Mouse (Mus musculus) adrenal gland, postnatal 36 days (tissue): ENCODE measurements around the gene Slc25a28. TPM values are rescaled to one million over a fixed set of nuclear protein-coding genes. Genes with fewer than 3 reads are reported as not detected.
A peak's percentile ranks its signal among the peaks of the same experiment; 100 is the strongest.

Experiments
- DNase-seq, 2 experiments: peaks; one replicate each; pipeline ENCODE4 v3.0.0; 2021; ENCODE audit warnings: mixed read lengths in 1 of 2
- total RNA-seq, 2 experiments: library from RNA; stranded (reverse); gene quantifications; 2 replicates each; pipeline ENCODE4 v1.2.3; 2021

Gene Slc25a28
- total RNA-seq, 2 experiments from 2014 or later: 54.2 to 91.4 TPM

GRCm38 (mm10) chr19:43678467-43679003, 3.9 kb upstream of the Slc25a28 start:
- DNase-seq: no peak

- peak; percentile 54 to 56 for DNase-seq
These were observed 1.1 kb upstream of the Slc25a28 start for GRCm38 (mm10) chr19:43675525-43676400.

- DNase-seq: peak in 1 of 2 experiments; percentile 42
These were observed 378 bp downstream of the Slc25a28 start for GRCm38 (mm10) chr19:43674316-43674689.

- peak in 1 of 2 experiments; percentile 38 for DNase-seq
These were observed 967 bp downstream of the Slc25a28 start for GRCm38 (mm10) chr19:43673513-43674315.

GRCm38 (mm10) chr19:43671054-43671453, 3.6 kb downstream of the Slc25a28 start:
- DNase-seq: peak; percentile 63 to 79

GRCm38 (mm10) chr19:43669136-43669759, 5.4 kb downstream of the Slc25a28 start:
- DNase-seq: peak; percentile 55 to 70

GRCm38 (mm10) chr19:43667430-43667809, 7.3 kb downstream of the Slc25a28 start:
- DNase-seq: no peak

GRCm38 (mm10) chr19:43666661-43667429, 7.8 kb downstream of the Slc25a28 start:
- peak; percentile 68 for DNase-seq

- DNase-seq: peak in 1 of 2 experiments; percentile 50
These were observed 9.1 kb downstream of the Slc25a28 start for GRCm38 (mm10) chr19:43665441-43666048.

- DNase-seq: no peak
These were observed 11.2 kb downstream of the Slc25a28 start for GRCm38 (mm10) chr19:43663471-43663870.

GRCm38 (mm10) chr19:43662176-43662967, 12.3 kb downstream of the Slc25a28 start:
- DNase-seq: no peak

GRCm38 (mm10) chr19:43660774-43661173, 13.9 kb downstream of the Slc25a28 start:
- no peak for DNase-seq

- DNase-seq: peak; percentile 39 to 60
These were observed 15.0 kb downstream of the Slc25a28 start for GRCm38 (mm10) chr19:43659632-43660031.

- peak; percentile 64 to 80 for DNase-seq
These were observed 18.8 kb downstream of the Slc25a28 start for GRCm38 (mm10) chr19:43655735-43656492.

- DNase-seq: no peak
These were observed 23.4 kb downstream of the Slc25a28 start for GRCm38 (mm10) chr19:43651241-43651785.

- no peak for DNase-seq
These were observed 26.3 kb downstream of the Slc25a28 start for GRCm38 (mm10) chr19:43648343-43648742.

GRCm38 (mm10) chr19:43647261-43647660, 27.4 kb downstream of the Slc25a28 start:
- no peak for DNase-seq

GRCm38 (mm10) chr19:43646852-43647251, 27.8 kb downstream of the Slc25a28 start:
- no peak for DNase-seq

- DNase-seq: no peak
These were observed 29.2 kb downstream of the Slc25a28 start for GRCm38 (mm10) chr19:43645508-43645907.
